Mouse (Mus musculus) right cerebral cortex, adult 2 months (tissue): Measurements from ENCODE around the gene Dnah17.

Experiments
- DNase-seq, 2 experiments: peaks; one replicate each; pipeline ENCODE4 v3.0.0; 2021 to 2022; ENCODE audit warnings: low spot score in 2 of 2

The Dnah17 gene

GRCm38 (mm10) chr11:118023475-118023874, 107.0 kb downstream of the Dnah17 start:
- no peak for DNase-seq

- DNase-seq: peak; percentile 75 to 84
Observed at GRCm38 (mm10) chr11:118021806-118022205, 108.6 kb downstream of the Dnah17 start.

- no peak for DNase-seq
Observed at GRCm38 (mm10) chr11:118018328-118018727, 112.1 kb downstream of the Dnah17 start.

- no peak for DNase-seq
Observed at GRCm38 (mm10) chr11:118015381-118016145, 114.9 kb downstream of the Dnah17 start.

- DNase-seq: no peak
Observed at GRCm38 (mm10) chr11:118014391-118014995, 115.9 kb downstream of the Dnah17 start.

- no peak for DNase-seq
Observed at GRCm38 (mm10) chr11:118013339-118013738, 117.1 kb downstream of the Dnah17 start.

- no peak for DNase-seq
Observed at GRCm38 (mm10) chr11:118012595-118012994, 117.8 kb downstream of the Dnah17 start.

- no peak for DNase-seq
Observed at GRCm38 (mm10) chr11:118009865-118010571, 120.4 kb downstream of the Dnah17 start.

GRCm38 (mm10) chr11:118008843-118009242, 121.6 kb downstream of the Dnah17 start:
- DNase-seq: no peak

- no peak for DNase-seq
Observed at GRCm38 (mm10) chr11:118008144-118008805, 122.2 kb downstream of the Dnah17 start.

GRCm38 (mm10) chr11:118007460-118008143, 122.8 kb downstream of the Dnah17 start:
- DNase-seq: no peak

GRCm38 (mm10) chr11:118004217-118004616, 126.2 kb downstream of the Dnah17 start:
- DNase-seq: no peak

GRCm38 (mm10) chr11:118003718-118004117, 126.7 kb downstream of the Dnah17 start:
- DNase-seq: no peak

GRCm38 (mm10) chr11:118003176-118003575, 127.3 kb downstream of the Dnah17 start:
- DNase-seq: no peak

- no peak for DNase-seq
Observed at GRCm38 (mm10) chr11:118000565-118001215, 129.7 kb downstream of the Dnah17 start.

GRCm38 (mm10) chr11:118000083-118000482, 130.4 kb downstream of the Dnah17 start:
- DNase-seq: no peak

GRCm38 (mm10) chr11:117999260-117999934, 131.0 kb downstream of the Dnah17 start:
- no peak for DNase-seq

- no peak for DNase-seq
Observed at GRCm38 (mm10) chr11:117998356-117998755, 132.1 kb downstream of the Dnah17 start.

GRCm38 (mm10) chr11:117997085-117997484, 133.3 kb downstream of the Dnah17 start:
- DNase-seq: no peak

- DNase-seq: no peak
Observed at GRCm38 (mm10) chr11:117996066-117996465, 134.4 kb downstream of the Dnah17 start.
